Mouse (Mus musculus): ENCODE data around the gene Hormad2.

Hormad2 gene

GRCm38 (mm10) chr11:4446195-4446868, 5.4 kb upstream of the Hormad2 start:
- DNase-seq (ENCODE audit: extremely low spot score, low spot score), result no peak

GRCm38 (mm10) chr11:4442280-4442679, 1.4 kb upstream of the Hormad2 start:
- no peak for DNase-seq (ENCODE audit: extremely low spot score, low spot score)

GRCm38 (mm10) chr11:4438211-4438610, 2.7 kb downstream of the Hormad2 start:
- no peak for DNase-seq (ENCODE audit: extremely low spot score, low spot score)

- DNase-seq (ENCODE audit: extremely low spot score, low spot score), result no peak
These were observed 3.6 kb downstream of the Hormad2 start for GRCm38 (mm10) chr11:4437318-4437717.

- no peak for DNase-seq (ENCODE audit: extremely low spot score, low spot score)
These were observed 4.3 kb downstream of the Hormad2 start for GRCm38 (mm10) chr11:4436631-4437030.

GRCm38 (mm10) chr11:4434461-4434860, 6.4 kb downstream of the Hormad2 start:
- DNase-seq (ENCODE audit: extremely low spot score, low spot score), result no peak

GRCm38 (mm10) chr11:4423818-4424217, 17.1 kb downstream of the Hormad2 start:
- DNase-seq (ENCODE audit: extremely low spot score, low spot score), result no peak

- no peak for DNase-seq (ENCODE audit: extremely low spot score, low spot score)
These were observed 18.1 kb downstream of the Hormad2 start for GRCm38 (mm10) chr11:4422494-4423425.

- DNase-seq (ENCODE audit: extremely low spot score, low spot score), result no peak
These were observed 18.9 kb downstream of the Hormad2 start for GRCm38 (mm10) chr11:4421933-4422488.

- no peak for DNase-seq (ENCODE audit: extremely low spot score, low spot score)
These were observed 22.9 kb downstream of the Hormad2 start for GRCm38 (mm10) chr11:4417986-4418385.

GRCm38 (mm10) chr11:4412294-4412693, 28.6 kb downstream of the Hormad2 start:
- no peak for DNase-seq (ENCODE audit: extremely low spot score, low spot score)

GRCm38 (mm10) chr11:4404277-4404676, 36.6 kb downstream of the Hormad2 start:
- no peak for DNase-seq (ENCODE audit: extremely low spot score, low spot score)

GRCm38 (mm10) chr11:4403381-4403780, 37.5 kb downstream of the Hormad2 start:
- DNase-seq (ENCODE audit: extremely low spot score, low spot score), result no peak

GRCm38 (mm10) chr11:4401251-4401650, 39.7 kb downstream of the Hormad2 start:
- DNase-seq (ENCODE audit: extremely low spot score, low spot score), result no peak

GRCm38 (mm10) chr11:4394226-4394625, 46.7 kb downstream of the Hormad2 start:
- DNase-seq (ENCODE audit: extremely low spot score, low spot score), result no peak

GRCm38 (mm10) chr11:4388018-4388417, 52.9 kb downstream of the Hormad2 start:
- no peak for DNase-seq (ENCODE audit: extremely low spot score, low spot score)

GRCm38 (mm10) chr11:4382321-4382720, 58.6 kb downstream of the Hormad2 start:
- DNase-seq (ENCODE audit: extremely low spot score, low spot score), result no peak

GRCm38 (mm10) chr11:4379857-4380256, 61.0 kb downstream of the Hormad2 start:
- no peak for DNase-seq (ENCODE audit: extremely low spot score, low spot score)

- DNase-seq (ENCODE audit: extremely low spot score, low spot score), result no peak
These were observed 74.5 kb downstream of the Hormad2 start for GRCm38 (mm10) chr11:4366389-4366788.

- no peak for DNase-seq (ENCODE audit: extremely low spot score, low spot score)
These were observed 85.5 kb downstream of the Hormad2 start for GRCm38 (mm10) chr11:4355430-4355829.

- no peak for DNase-seq (ENCODE audit: extremely low spot score, low spot score)
These were observed 88.3 kb downstream of the Hormad2 start for GRCm38 (mm10) chr11:4352637-4353036.

- no peak for DNase-seq (ENCODE audit: extremely low spot score, low spot score)
These were observed 97.0 kb downstream of the Hormad2 start for GRCm38 (mm10) chr11:4343926-4344325.

Measured in neural tube, embryonic 10.5 days (tissue).